Mouse (Mus musculus): ENCODE measurements around the gene Pik3r1. TPM values are rescaled to one million over a fixed set of nuclear protein-coding genes. Genes with fewer than 3 reads are reported as not detected.

Gene Pik3r1
- polyA plus RNA-seq, 1 experiment from 2014 or later: 17.0 TPM

DNA sequence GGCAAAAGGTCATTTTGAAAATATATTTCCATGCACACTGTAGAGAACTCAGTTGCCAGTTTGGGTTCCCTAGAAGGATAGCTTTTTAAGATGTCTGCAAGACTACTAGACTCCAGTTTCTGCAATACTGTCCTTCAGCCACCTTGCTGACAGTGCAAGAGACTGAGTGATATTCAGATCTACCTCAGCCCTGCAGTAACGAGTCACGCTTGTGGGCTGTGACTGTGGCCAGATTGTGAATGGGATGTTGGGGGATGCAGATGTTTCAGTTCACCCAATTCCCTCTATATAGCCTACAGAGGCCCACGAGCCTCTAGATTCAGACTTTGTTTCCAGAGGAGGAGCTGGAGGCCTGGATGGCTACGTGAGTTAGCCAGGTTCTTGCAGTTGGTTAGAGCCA lies 90.0 kb downstream of the Pik3r1 start:
- no peak overlapping the region for H3K27ac ChIP-seq (replicated peaks; ENCODE audit: low read depth, low read length)
- no peak for ATAC-seq (replicated peaks; ENCODE audit: insufficient number of reproducible peaks, low FRiP score, low TSS enrichment, low read depth)
- H3K9ac ChIP-seq (replicated peaks; ENCODE audit: low read length): no peak overlapping the region
- H3K4me2 ChIP-seq (ENCODE audit: low read depth, low read length): no peak overlapping the region
- H3K4me3 ChIP-seq (ENCODE audit: low read depth, low read length): no peak overlapping the region
- no peaks in the 10 kb centered on the region for H3K36me3 ChIP-seq (replicated peaks; ENCODE audit: control insufficient read depth, insufficient read depth, low read depth, low read length)
- H3K4me1 ChIP-seq (ENCODE audit: control insufficient read depth, insufficient read depth, low read length): no peaks in the 10 kb centered on the region
- 85% methylated on average over 4 of the region's 4 CpGs for WGBS
- DNase-seq (ENCODE audit: low spot score): no peak
- no peaks in the 10 kb centered on the region for H3K9me3 ChIP-seq (replicated peaks; ENCODE audit: control insufficient read depth, low read length)
- H3K27me3 ChIP-seq (ENCODE audit: control insufficient read depth, insufficient read depth, low read length): no peaks in the 10 kb centered on the region

DNA sequence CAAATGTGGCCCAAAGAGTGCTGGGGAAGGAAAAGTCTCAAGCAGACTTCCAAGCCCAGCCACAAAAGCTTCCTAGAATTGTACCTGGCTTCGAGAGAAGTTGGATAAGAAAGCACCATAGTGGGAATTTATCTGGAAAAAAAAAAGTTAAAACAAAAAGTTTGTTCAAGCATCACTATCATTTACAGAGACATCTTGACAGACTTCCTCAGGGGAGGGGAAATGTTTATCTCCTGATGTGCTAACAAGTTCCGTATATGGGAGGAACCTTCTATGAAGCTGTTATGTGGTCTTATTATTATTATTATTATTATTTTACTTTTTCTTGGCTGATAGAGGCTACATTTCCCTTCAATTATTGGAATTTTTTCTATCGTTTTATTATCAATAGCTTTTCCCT lies 94.1 kb downstream of the Pik3r1 start:
- ATAC-seq (replicated peaks; ENCODE audit: insufficient number of reproducible peaks, low FRiP score, low TSS enrichment, low read depth): no peak
- WGBS: 85% methylated on average over 3 of the region's 3 CpGs
- H3K9ac ChIP-seq (replicated peaks; ENCODE audit: low read length): no peak overlapping the region

DNA sequence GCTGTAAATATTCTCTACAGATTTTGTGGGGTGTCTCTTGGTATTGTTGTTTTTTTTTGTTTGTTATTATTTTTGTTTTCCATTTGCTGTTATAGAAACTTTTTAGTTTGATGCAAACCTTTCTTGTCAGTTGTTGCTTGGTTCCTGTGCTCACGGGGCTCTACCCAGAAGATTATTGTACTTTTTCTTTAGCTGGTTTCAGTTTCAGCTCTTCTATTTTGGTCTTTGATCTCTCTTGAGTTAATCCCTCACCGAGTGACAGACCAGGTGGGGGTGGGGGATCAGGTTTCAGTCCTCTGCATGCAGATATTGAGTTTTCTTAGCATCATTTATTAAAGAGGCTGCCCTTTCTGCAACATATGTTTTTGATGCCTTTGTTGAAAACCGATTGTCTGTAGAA lies 99.2 kb downstream of the Pik3r1 start:
- no peaks in the 10 kb centered on the region for H3K4me1 ChIP-seq (ENCODE audit: control insufficient read depth, insufficient read depth, low read length)
- no peak for ATAC-seq (replicated peaks; ENCODE audit: insufficient number of reproducible peaks, low FRiP score, low TSS enrichment, low read depth)
- H3K27ac ChIP-seq (replicated peaks; ENCODE audit: low read depth, low read length): no peak overlapping the region
- no peaks in the 10 kb centered on the region for H3K27me3 ChIP-seq (ENCODE audit: control insufficient read depth, insufficient read depth, low read length)
- WGBS: 22% methylated on average over 3 of the region's 3 CpGs
- peak; percentile 64 for DNase-seq (ENCODE audit: low spot score)
- H3K9ac ChIP-seq (replicated peaks; ENCODE audit: low read length): no peak overlapping the region
- no peak overlapping the region for H3K4me3 ChIP-seq (ENCODE audit: low read depth, low read length)
- H3K36me3 ChIP-seq (replicated peaks; ENCODE audit: control insufficient read depth, insufficient read depth, low read depth, low read length): no peaks in the 10 kb centered on the region
- H3K9me3 ChIP-seq (replicated peaks; ENCODE audit: control insufficient read depth, low read length): no peaks in the 10 kb centered on the region
- no peak overlapping the region for H3K4me2 ChIP-seq (ENCODE audit: low read depth, low read length)

More for the DNA sequence above, 94.1 kb downstream of the Pik3r1 start:
- no peak for DNase-seq (ENCODE audit: low spot score)
- Histone ChIP-seq H3K27ac (replicated peaks; ENCODE audit: low read depth, low read length) (no peak overlapping the region), H3K27me3 (ENCODE audit: control insufficient read depth, insufficient read depth, low read length) (no peaks in the 10 kb centered on the region), H3K36me3 (replicated peaks; ENCODE audit: control insufficient read depth, insufficient read depth, low read depth, low read length) (no peaks in the 10 kb centered on the region), H3K9me3 (replicated peaks; ENCODE audit: control insufficient read depth, low read length) (no peaks in the 10 kb centered on the region), H3K4me2 (ENCODE audit: low read depth, low read length) (no peak overlapping the region), H3K4me3 (ENCODE audit: low read depth, low read length) (no peak overlapping the region), H3K4me1 (ENCODE audit: control insufficient read depth, insufficient read depth, low read length) (no peaks in the 10 kb centered on the region)

DNA sequence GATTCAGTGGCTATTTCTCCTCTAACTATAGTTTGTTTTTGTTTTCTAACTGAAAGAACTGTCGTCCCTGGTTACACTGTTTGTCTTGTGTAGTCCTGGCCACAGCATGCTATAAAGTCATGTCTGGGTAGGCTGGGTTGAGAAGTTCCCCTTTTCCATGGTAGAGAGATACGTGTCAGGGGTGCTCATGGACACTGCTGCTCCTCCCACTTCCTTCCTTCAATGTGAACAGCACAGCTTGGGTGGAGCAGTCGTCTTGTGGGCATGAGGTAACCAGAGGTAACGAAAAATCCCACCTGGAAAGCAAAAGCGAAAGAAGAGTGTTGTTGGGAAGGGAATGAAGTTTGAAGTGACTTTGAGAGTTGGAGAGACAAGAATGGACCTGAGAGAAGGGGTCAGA lies 104.0 kb downstream of the Pik3r1 start:
- ATAC-seq (replicated peaks; ENCODE audit: insufficient number of reproducible peaks, low FRiP score, low TSS enrichment, low read depth) (no peak), DNase-seq (ENCODE audit: low spot score) (no peak)
- H3K9ac ChIP-seq (replicated peaks; ENCODE audit: low read length): no peak overlapping the region
- H3K36me3 ChIP-seq (replicated peaks; ENCODE audit: control insufficient read depth, insufficient read depth, low read depth, low read length): no peaks in the 10 kb centered on the region
- WGBS: 82% methylated on average over 5 of the region's 5 CpGs
- no peak overlapping the region for H3K4me2 ChIP-seq (ENCODE audit: low read depth, low read length)
- H3K27ac ChIP-seq (replicated peaks; ENCODE audit: low read depth, low read length): no peak overlapping the region
- H3K4me1 ChIP-seq (ENCODE audit: control insufficient read depth, insufficient read depth, low read length): no peaks in the 10 kb centered on the region
- H3K9me3 ChIP-seq (replicated peaks; ENCODE audit: control insufficient read depth, low read length): no peaks in the 10 kb centered on the region
- no peaks in the 10 kb centered on the region for H3K27me3 ChIP-seq (ENCODE audit: control insufficient read depth, insufficient read depth, low read length)
- no peak overlapping the region for H3K4me3 ChIP-seq (ENCODE audit: low read depth, low read length)

DNA sequence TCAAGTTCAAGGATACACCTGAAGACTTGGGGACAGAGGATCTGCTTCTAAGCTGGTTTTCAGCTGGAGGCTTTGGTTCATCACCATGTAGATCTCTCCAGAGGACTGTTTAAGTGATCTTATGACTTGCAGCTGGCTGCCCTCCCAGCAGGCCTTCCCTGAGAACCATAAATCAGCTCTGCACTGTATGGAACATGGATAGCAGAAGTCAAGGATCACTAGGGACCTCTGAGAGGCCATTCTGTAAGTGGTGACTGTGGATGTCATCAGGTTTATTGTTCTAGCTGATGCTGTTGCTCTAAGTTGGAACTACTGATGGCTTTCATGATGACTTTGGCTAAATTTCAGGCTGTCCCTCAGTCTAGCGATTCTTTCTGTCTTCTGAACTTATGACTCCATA lies 105.1 kb downstream of the Pik3r1 start:
- ATAC-seq (replicated peaks; ENCODE audit: insufficient number of reproducible peaks, low FRiP score, low TSS enrichment, low read depth): no peak
- H3K27me3 ChIP-seq (ENCODE audit: control insufficient read depth, insufficient read depth, low read length): no peaks in the 10 kb centered on the region
- no peaks in the 10 kb centered on the region for H3K9me3 ChIP-seq (replicated peaks; ENCODE audit: control insufficient read depth, low read length)
- no peak for DNase-seq (ENCODE audit: low spot score)
- no peak overlapping the region for H3K4me2 ChIP-seq (ENCODE audit: low read depth, low read length)
- no peak overlapping the region for H3K27ac ChIP-seq (replicated peaks; ENCODE audit: low read depth, low read length)
- no peaks in the 10 kb centered on the region for H3K4me1 ChIP-seq (ENCODE audit: control insufficient read depth, insufficient read depth, low read length)
- no peak overlapping the region for H3K4me3 ChIP-seq (ENCODE audit: low read depth, low read length)
- 71% methylated on average over 1 of the region's 1 CpGs for WGBS
- no peaks in the 10 kb centered on the region for H3K36me3 ChIP-seq (replicated peaks; ENCODE audit: control insufficient read depth, insufficient read depth, low read depth, low read length)
- H3K9ac ChIP-seq (replicated peaks; ENCODE audit: low read length): no peak overlapping the region

DNA sequence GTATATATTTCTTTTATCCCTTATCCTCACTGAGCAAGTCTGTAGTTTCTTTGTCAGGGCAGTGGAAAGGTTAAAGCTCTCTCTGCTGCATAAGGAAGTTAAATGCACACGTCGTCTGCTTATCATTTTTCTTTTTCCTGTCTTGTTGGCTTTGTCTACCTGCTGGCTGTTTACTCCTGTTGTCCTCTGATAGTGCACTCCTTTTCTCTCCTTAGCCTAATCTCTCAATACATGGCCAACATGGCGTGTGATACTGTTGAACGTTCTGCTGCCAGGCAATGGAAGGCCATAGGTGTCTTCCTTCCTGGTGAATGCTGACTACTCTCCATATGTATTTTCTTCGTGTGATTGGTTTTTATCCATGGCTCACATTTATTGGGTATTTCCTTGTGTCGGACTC lies 106.5 kb downstream of the Pik3r1 start:
- Histone ChIP-seq H3K36me3 (replicated peaks; ENCODE audit: control insufficient read depth, insufficient read depth, low read depth, low read length) (no peaks in the 10 kb centered on the region), H3K9ac (replicated peaks; ENCODE audit: low read length) (no peak overlapping the region), H3K4me3 (ENCODE audit: low read depth, low read length) (no peak overlapping the region), H3K27ac (replicated peaks; ENCODE audit: low read depth, low read length) (no peak overlapping the region), H3K4me2 (ENCODE audit: low read depth, low read length) (no peak overlapping the region), H3K9me3 (replicated peaks; ENCODE audit: control insufficient read depth, low read length) (no peaks in the 10 kb centered on the region), H3K4me1 (ENCODE audit: control insufficient read depth, insufficient read depth, low read length) (no peaks in the 10 kb centered on the region), H3K27me3 (ENCODE audit: control insufficient read depth, insufficient read depth, low read length) (no peaks in the 10 kb centered on the region)
- ATAC-seq (replicated peaks; ENCODE audit: insufficient number of reproducible peaks, low FRiP score, low TSS enrichment, low read depth) (no peak), DNase-seq (ENCODE audit: low spot score) (no peak)
- WGBS: 88% methylated on average over 6 of the region's 6 CpGs

DNA sequence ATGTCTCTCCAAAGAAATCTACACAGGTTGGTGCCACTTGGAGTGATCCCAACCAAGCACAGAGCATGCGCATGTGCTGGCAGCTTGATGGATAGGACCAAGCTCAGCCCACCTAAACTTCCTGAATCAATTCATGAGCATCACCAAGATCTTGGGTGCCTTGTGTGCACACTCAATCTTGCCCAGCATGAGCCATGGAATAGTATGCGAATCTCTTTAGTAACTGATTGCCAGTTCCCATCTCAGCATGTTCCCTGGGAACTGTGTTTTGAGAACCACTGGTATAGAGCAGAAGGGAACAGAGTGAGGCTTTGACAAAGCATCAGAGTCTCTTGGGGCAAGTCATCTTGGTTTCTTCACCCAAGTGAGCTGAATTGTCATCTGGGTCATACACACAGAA lies 107.8 kb downstream of the Pik3r1 start:
- DNase-seq (ENCODE audit: low spot score) (no peak), ATAC-seq (replicated peaks; ENCODE audit: insufficient number of reproducible peaks, low FRiP score, low TSS enrichment, low read depth) (no peak)
- no peak overlapping the region for H3K4me3 ChIP-seq (ENCODE audit: low read depth, low read length)
- no peaks in the 10 kb centered on the region for H3K4me1 ChIP-seq (ENCODE audit: control insufficient read depth, insufficient read depth, low read length)
- H3K36me3 ChIP-seq (replicated peaks; ENCODE audit: control insufficient read depth, insufficient read depth, low read depth, low read length): no peaks in the 10 kb centered on the region
- no peaks in the 10 kb centered on the region for H3K9me3 ChIP-seq (replicated peaks; ENCODE audit: control insufficient read depth, low read length)
- no peak overlapping the region for H3K9ac ChIP-seq (replicated peaks; ENCODE audit: low read length)
- 95% methylated on average over 2 of the region's 2 CpGs for WGBS
- no peak overlapping the region for H3K4me2 ChIP-seq (ENCODE audit: low read depth, low read length)
- H3K27ac ChIP-seq (replicated peaks; ENCODE audit: low read depth, low read length): no peak overlapping the region
- H3K27me3 ChIP-seq (ENCODE audit: control insufficient read depth, insufficient read depth, low read length): no peaks in the 10 kb centered on the region

DNA sequence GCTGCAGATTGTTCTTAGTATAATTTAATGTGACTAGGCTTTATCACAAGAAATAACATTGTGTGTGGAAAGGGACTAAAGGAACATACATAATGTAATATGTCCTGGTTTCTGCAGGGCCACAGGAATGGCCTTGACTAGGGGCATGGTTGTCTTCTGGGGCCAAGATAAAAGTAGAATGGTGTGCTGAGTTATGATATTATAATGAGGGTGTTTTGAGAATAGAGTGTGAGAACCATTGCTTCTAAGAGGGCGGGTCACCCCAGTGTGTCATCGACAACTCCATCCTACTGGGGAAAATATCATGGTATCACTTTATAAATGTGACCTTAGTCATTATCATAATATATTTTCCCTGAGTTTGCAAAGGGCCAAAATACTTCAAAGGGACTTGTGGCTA lies 115.9 kb downstream of the Pik3r1 start:
- Histone ChIP-seq H3K9me3 (replicated peaks; ENCODE audit: control insufficient read depth, low read length) (no peaks in the 10 kb centered on the region), H3K4me1 (ENCODE audit: control insufficient read depth, insufficient read depth, low read length) (no peaks in the 10 kb centered on the region), H3K9ac (replicated peaks; ENCODE audit: low read length) (no peak overlapping the region), H3K4me3 (ENCODE audit: low read depth, low read length) (no peak overlapping the region), H3K27ac (replicated peaks; ENCODE audit: low read depth, low read length) (no peak overlapping the region), H3K27me3 (ENCODE audit: control insufficient read depth, insufficient read depth, low read length) (no peaks in the 10 kb centered on the region), H3K36me3 (replicated peaks; ENCODE audit: control insufficient read depth, insufficient read depth, low read depth, low read length) (no peaks in the 10 kb centered on the region), H3K4me2 (ENCODE audit: low read depth, low read length) (no peak overlapping the region)
- 93% methylated on average over 2 of the region's 2 CpGs for WGBS
- no peak for ATAC-seq (replicated peaks; ENCODE audit: insufficient number of reproducible peaks, low FRiP score, low TSS enrichment, low read depth)
- no peak for DNase-seq (ENCODE audit: low spot score)

Data from embryonic facial prominence, embryonic 11.5 days (tissue).